Mouse (Mus musculus) neural tube, embryonic 14.5 days (tissue): ENCODE results near the gene Mertk. TPM values are rescaled to one million over a fixed set of nuclear protein-coding genes. Genes with fewer than 3 reads are reported as not detected.

Experiments
- ATAC-seq: fragments of 200-750 bp; cut with Nextera tagmentation; 2 replicates; pipeline ENCODE4 v1.8.0; 2017; ENCODE audit warnings: low read depth, mild to moderate bottlenecking, moderate TSS enrichment, moderate library complexity
- H3K27ac ChIP-seq: fragments of 300-500 bp; sonication (generic); 2 replicates; pipeline ENCODE4 v1.5.1; 2014; ENCODE audit warnings: low read depth, mild to moderate bottlenecking, control low read depth, low read length, moderate library complexity, mixed read lengths
- H3K27me3 ChIP-seq: fragments of 300-500 bp; sonication (generic); 2 replicates; pipeline ENCODE4 v1.6.1; 2014; ENCODE audit warnings: low read length; ENCODE audit not compliant: control insufficient read depth, insufficient read depth
- H3K36me3 ChIP-seq: fragments of 300-500 bp; sonication (generic); 2 replicates; pipeline ENCODE4 v1.6.1; 2014; ENCODE audit warnings: low read length, mixed read lengths; ENCODE audit not compliant: control insufficient read depth, insufficient read depth
- H3K4me1 ChIP-seq: fragments of 300-500 bp; sonication (generic); 2 replicates; pipeline ENCODE4 v1.6.1; 2014; ENCODE audit warnings: low read length; ENCODE audit not compliant: control insufficient read depth, insufficient read depth
- H3K4me2 ChIP-seq: fragments of 300-500 bp; sonication (generic); 2 replicates; pipeline ENCODE4 v1.6.1; 2014; ENCODE audit warnings: mild to moderate bottlenecking, low read depth, low read length, control low read depth
- H3K4me3 ChIP-seq: fragments of 300-500 bp; sonication (generic); 2 replicates; pipeline ENCODE4 v1.5.1; 2014; ENCODE audit warnings: low read depth, low read length, control low read depth, mixed read lengths
- H3K9ac ChIP-seq: fragments of 300-500 bp; sonication (generic); replicated peaks from 2 replicates; pipeline ENCODE4 v1.6.1; 2014; ENCODE audit warnings: low read depth, mild to moderate bottlenecking, control low read depth, low read length, mixed read lengths
- H3K9me3 ChIP-seq: fragments of 300-500 bp; sonication (generic); 2 replicates; pipeline ENCODE4 v1.6.1; 2016; ENCODE audit warnings: low read length; ENCODE audit not compliant: control insufficient read depth
- WGBS: fragments of 180-500 bp; shearing (Covaris S2); extraction: QIAGEN DNeasy Blood & Tissue Kit; methylation state at CpG from one replicate; pipeline ENCODE4 v1.1.7; 2014; 5-methylcytosine and 5-hydroxymethylcytosine counted together
- polyA plus RNA-seq: library from polyadenylated mRNA; unstranded; fragments of >200 nt; fragmentation: Nextera tagmentation; extraction: Ambion mirVana; gene quantifications from 2 replicates; pipeline ENCODE4 v1.2.1, GENCODE M21; 2014

The Mertk gene
- polyA plus RNA-seq, 1 experiment from 2014 or later, result 1.4 TPM

DNA sequence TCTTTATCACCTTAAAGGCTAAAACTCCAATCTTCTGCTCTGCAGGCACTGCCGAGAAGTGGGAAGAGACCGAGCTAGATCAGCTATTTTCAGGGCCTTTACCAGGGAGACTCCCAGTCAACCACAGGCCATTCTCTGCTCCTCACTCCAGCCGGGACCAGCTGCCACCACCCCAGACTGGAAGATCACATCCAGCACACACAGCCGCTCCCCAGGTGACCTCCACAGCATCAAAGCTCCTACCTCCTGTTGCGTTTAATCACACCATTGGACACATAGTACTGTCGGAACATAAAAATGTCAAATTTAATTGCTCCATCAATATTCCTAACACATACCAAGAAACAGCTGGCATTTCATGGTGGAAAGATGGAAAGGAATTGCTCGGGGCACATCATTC, 30.4 kb downstream of the Mertk start:
- H3K4me2 ChIP-seq, result no peak overlapping the region
- no peak overlapping the region for H3K9ac ChIP-seq
- no peaks in the 10 kb centered on the region for H3K4me1 ChIP-seq
- no peak overlapping the region for H3K27ac ChIP-seq
- no peaks in the 10 kb centered on the region for H3K27me3 ChIP-seq
- H3K4me3 ChIP-seq, result no peak overlapping the region
- ATAC-seq, result peak; percentile 58; the same call in 1 of the 2 replicates
- H3K9me3 ChIP-seq, result no peaks in the 10 kb centered on the region
- WGBS, result 34% methylated on average over 7 of the region's 7 CpGs
- H3K36me3 ChIP-seq, result no peaks in the 10 kb centered on the region

DNA sequence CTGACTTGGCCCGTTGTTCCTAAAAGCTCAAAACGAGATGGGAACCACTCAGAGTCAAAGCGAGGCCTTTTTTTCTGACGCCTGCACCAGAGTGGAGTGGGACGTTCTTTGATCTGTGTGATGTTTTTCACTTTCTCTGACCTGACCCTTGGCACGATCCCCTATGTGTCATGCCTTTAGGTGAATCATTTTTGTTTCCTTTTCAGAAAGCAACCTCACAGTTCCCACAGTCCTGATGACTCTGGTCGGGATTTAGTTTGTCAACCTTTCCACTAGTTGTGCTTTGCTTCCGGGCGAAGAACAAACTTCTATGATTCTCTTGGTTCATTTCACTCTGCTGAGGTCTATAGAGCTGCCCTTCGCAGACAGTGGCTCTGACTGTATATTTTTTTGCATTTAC, 32.8 kb downstream of the Mertk start:
- 78% methylated on average over 10 of the region's 10 CpGs for WGBS
- Histone ChIP-seq H3K27me3 (no peaks in the 10 kb centered on the region), H3K36me3 (no peaks in the 10 kb centered on the region), H3K9me3 (no peaks in the 10 kb centered on the region), H3K4me1 (no peaks in the 10 kb centered on the region), H3K4me2 (no peak overlapping the region), H3K9ac (no peak overlapping the region), H3K27ac (no peak overlapping the region), H3K4me3 (no peak overlapping the region)
- ATAC-seq, result no peak

DNA sequence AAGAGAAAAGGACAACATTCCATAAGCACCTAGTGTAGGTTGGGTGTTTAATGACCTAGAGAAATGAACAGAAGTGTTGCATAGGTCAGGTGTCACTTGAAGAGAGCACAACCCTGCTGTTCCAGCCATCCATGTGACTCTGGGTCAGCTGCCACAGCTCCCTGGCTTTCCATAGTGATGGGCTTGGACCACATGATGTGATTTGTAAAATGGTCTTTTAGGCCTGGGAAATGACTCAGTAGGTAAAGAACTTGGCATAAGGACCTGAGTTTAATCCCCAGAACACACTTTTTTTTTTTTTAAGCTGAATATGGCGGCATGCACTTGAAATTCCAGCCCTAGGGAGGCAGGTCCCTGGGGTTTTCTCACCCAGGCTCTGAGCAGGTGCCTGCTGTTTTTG, 33.2 kb downstream of the Mertk start:
- H3K9me3 ChIP-seq, result no peaks in the 10 kb centered on the region
- no peaks in the 10 kb centered on the region for H3K4me1 ChIP-seq
- H3K27ac ChIP-seq, result no peak overlapping the region
- 92% methylated on average over 1 of the region's 1 CpGs for WGBS
- H3K4me2 ChIP-seq, result no peak overlapping the region
- no peaks in the 10 kb centered on the region for H3K27me3 ChIP-seq
- no peak overlapping the region for H3K9ac ChIP-seq
- ATAC-seq, result no peak
- H3K36me3 ChIP-seq, result no peaks in the 10 kb centered on the region
- no peak overlapping the region for H3K4me3 ChIP-seq

DNA sequence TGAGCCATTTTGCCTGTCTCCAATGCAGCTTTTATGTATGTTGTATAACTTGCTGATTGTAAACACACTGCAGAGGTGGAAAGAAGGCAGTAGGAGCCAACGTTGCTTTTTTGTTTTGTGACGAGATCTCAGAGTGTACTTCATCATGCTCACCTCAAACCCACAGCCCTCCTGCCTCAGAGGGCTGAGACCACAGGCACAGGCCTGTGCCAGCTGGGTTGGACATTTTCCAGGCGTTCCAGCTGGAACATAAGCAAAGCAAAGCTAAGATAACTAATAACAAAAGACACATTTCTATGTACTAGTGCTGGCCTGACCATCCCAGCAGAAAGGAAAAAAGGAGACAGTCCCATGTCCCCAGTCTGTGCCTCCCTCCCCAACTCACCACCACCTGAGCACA, 36.3 kb downstream of the Mertk start:
- Histone ChIP-seq H3K4me3 (no peak overlapping the region), H3K4me1 (no peaks in the 10 kb centered on the region), H3K4me2 (no peak overlapping the region), H3K27me3 (no peaks in the 10 kb centered on the region), H3K36me3 (no peaks in the 10 kb centered on the region), H3K9me3 (no peaks in the 10 kb centered on the region), H3K27ac (no peak overlapping the region), H3K9ac (no peak overlapping the region)
- WGBS, result 63% methylated on average over 3 of the region's 3 CpGs
- no peak for ATAC-seq

DNA sequence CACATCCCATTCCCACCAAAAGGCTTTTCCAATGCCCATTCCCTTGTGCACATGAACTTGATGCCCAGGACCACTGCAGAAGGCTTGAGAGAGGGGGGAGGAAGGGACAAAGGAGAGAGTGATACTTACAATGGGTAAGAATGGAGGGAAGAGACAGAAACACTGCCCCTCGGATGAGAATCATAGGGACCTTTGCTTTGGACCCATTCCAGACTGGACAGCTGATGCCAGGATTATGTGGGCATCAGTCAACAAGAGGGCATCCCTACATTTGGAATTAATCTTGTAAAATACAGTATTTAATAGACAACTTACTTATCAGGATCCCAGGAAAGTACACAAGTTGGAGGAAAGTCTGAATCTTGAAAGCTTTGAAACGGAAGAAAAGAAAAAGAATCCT, 38.3 kb downstream of the Mertk start:
- Histone ChIP-seq H3K4me1 (no peaks in the 10 kb centered on the region), H3K9ac (no peak overlapping the region), H3K9me3 (no peaks in the 10 kb centered on the region), H3K4me3 (no peak overlapping the region), H3K4me2 (no peak overlapping the region), H3K36me3 (no peaks in the 10 kb centered on the region), H3K27ac (no peak overlapping the region), H3K27me3 (no peaks in the 10 kb centered on the region)
- 83% methylated on average over 2 of the region's 2 CpGs for WGBS
- ATAC-seq, result no peak

DNA sequence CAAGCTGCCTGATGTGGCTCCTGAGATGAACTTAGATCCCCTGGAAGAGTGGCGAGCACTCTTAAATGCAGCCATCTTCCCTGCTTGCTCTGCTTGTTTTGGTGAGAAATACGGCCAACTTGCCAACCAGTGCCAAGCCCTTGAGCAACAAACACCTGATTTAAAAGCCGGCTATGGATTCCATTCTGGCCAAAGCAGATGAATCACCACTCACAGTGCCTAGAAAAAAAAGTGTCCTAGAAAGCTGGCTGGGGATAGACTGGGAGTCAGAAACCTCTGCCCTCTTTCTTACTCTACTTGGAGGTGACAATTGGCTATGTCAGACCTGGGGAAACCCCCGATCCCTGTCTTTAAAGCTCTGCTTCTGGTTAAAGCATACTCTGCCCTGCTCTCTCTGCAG, 39.0 kb downstream of the Mertk start:
- Histone ChIP-seq H3K4me2 (no peak overlapping the region), H3K9me3 (no peaks in the 10 kb centered on the region), H3K27ac (no peak overlapping the region), H3K36me3 (no peaks in the 10 kb centered on the region), H3K27me3 (no peaks in the 10 kb centered on the region), H3K4me1 (no peaks in the 10 kb centered on the region), H3K9ac (no peak overlapping the region), H3K4me3 (no peak overlapping the region)
- WGBS, result 93% methylated on average over 4 of the region's 4 CpGs
- no peak for ATAC-seq

DNA sequence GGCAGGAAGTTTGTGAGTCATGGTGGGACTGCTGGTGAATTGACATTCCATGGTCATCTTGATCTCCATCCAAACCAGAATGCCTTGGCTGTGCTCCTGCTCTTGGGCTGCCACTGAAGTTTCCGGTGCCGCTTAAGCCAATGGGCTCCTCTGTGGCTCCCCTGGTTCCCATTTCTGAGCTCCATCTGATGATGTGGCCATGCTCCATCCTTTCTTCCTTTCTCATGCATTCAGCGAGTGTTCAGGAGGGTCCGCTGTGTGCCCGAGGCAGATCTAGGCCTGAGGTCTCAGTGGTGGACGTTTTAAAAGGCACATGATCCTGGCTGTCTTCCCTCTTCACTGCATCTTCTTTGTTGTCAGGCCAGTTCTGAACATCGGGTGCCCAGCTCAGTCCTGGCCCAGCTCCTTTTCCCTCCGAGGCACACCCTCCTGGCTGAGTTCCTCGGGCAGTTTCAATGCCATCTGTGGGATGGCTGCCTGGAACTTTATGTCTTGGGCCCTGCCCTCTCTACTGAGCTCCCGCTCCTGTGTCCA, 40.0 kb downstream of the Mertk start:
- WGBS, result 84% methylated on average over 10 of the region's 10 CpGs
- H3K9me3 ChIP-seq, result no peaks in the 10 kb centered on the region
- H3K36me3 ChIP-seq, result no peaks in the 10 kb centered on the region
- H3K4me3 ChIP-seq, result no peak overlapping the region
- H3K4me1 ChIP-seq, result no peaks in the 10 kb centered on the region
- no peak overlapping the region for H3K9ac ChIP-seq
- H3K27me3 ChIP-seq, result no peaks in the 10 kb centered on the region
- no peak for ATAC-seq
- H3K27ac ChIP-seq, result no peak overlapping the region
- H3K4me2 ChIP-seq, result no peak overlapping the region

DNA sequence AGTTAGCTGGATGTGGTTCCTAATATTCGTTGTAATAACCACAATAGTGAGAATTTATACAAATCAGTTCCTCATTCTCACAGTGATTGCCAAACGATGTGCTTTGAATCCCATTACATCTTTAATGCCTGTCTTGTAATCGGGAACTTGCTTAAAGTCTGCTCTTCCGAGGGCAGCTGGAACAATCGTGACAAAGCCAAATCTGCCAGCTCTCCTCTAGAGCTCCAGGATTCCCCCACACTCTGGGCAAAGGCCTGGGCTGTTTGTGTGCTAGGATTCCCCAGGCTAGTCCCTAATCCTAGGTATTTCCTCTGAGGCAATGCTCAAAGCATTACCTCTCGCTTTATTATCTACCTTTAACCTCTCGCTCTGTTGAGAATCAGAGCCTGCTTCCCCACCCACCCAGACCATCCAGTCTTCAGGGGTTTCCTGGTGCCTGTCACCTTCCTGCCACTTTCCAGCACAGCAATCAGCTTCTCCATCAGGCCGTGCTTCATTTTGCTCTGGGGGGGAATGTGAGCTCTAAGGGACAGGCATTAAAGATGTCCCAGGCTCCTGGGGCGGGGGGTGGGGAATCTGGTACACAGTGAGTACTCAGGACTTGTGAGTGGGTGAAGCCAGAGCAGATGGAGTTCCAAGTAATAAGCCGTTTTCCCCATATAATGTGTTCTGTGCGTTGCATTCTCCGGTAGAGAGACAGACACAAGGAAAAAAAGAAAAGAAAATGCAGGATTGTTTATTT, 47.3 kb downstream of the Mertk start:
- no peak overlapping the region for H3K4me2 ChIP-seq
- H3K4me1 ChIP-seq, result no peaks in the 10 kb centered on the region
- ATAC-seq, result no peak
- H3K27ac ChIP-seq, result no peak overlapping the region
- H3K9me3 ChIP-seq, result no peaks in the 10 kb centered on the region
- WGBS, result 70% methylated on average over 12 of the region's 12 CpGs
- H3K9ac ChIP-seq, result no peak overlapping the region
- H3K27me3 ChIP-seq, result no peaks in the 10 kb centered on the region
- no peak overlapping the region for H3K4me3 ChIP-seq
- no peaks in the 10 kb centered on the region for H3K36me3 ChIP-seq

DNA sequence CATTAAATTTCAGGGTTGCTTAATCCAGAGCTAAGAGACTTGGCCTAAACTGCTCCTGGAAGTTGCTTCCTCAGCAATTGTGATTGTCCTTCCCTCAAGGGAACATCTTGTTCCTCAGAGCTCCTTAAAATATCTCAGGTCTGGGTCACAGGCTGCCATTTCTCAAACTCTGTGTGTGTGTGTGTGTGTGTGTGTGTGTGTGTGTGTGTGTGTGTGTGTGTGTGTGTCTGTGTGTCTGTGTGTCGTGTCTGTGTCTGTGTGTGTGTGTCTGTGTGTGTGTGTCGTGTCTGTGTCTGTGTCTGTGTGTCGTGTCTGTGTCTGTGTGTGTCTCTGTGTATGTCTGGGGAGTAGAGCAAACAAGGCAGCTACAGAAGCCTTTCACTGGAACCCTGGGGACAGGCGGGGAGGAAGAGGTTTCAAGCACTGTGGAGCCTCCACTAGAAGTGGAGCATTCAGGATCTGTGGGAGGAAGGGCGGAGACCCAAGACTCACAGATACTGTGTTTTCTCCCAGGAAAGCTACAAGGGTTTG, 47.9 kb downstream of the Mertk start:
- no peak overlapping the region for H3K9ac ChIP-seq
- no peak overlapping the region for H3K4me3 ChIP-seq
- H3K4me1 ChIP-seq, result no peaks in the 10 kb centered on the region
- H3K9me3 ChIP-seq, result no peaks in the 10 kb centered on the region
- ATAC-seq, result no peak
- no peak overlapping the region for H3K27ac ChIP-seq
- H3K36me3 ChIP-seq, result no peaks in the 10 kb centered on the region
- 72% methylated on average over 5 of the region's 5 CpGs for WGBS
- no peak overlapping the region for H3K4me2 ChIP-seq
- no peaks in the 10 kb centered on the region for H3K27me3 ChIP-seq
